ENCODE assay signal across 9 mouse cellular contexts in genomic region chr2:152825168-152825697, GRCm38 (mm10). TPM values are rescaled to one million over a fixed set of nuclear protein-coding genes. Genes with fewer than 3 reads are reported as not detected.
DNase-seq lines count a peak whose midpoint lies in the region; ATAC-seq and TF ChIP-seq lines count a peak whose summit lies in the region.
"Had no signal": no experiment of that assay in that cellular context is flagged by ENCODE, and none has a peak within 500 bp of the region (broad histone marks: within the 10 kb centered on the region; RNA-seq: fewer than 3 reads in every experiment).

No protein-coding gene starts in this region.

- H3K4me3 ChIP-seq in forebrain, embryonic 14.5 days (ENCODE audit: low read depth, low read length), result no peak overlapping the region
- no peak overlapping the region for H3K4me3 ChIP-seq in forebrain, embryonic 16.5 days (replicated peaks; ENCODE audit: low read length)
- peak overlapping the region; percentile 100 for H3K4me3 ChIP-seq in layer of hippocampus, adult 2 months
- H3K4me3 ChIP-seq in limb, embryonic 13.5 days, result no peak overlapping the region
- H3K4me3 ChIP-seq in kidney, embryonic 16.5 days (ENCODE audit: low read length), result no peak overlapping the region

- H3K36me3 ChIP-seq in forebrain, embryonic 14.5 days (ENCODE audit: control insufficient read depth, insufficient read depth, low read length), result peaks cover 32% of the 10 kb centered on the region
- H3K36me3 ChIP-seq in forebrain, embryonic 16.5 days (ENCODE audit: control insufficient read depth, insufficient read depth), result no peaks in the 10 kb centered on the region
- peaks cover 37% of the 10 kb centered on the region for H3K36me3 ChIP-seq in limb, embryonic 13.5 days
- 0 out of 2 replicates have a peak, but pooled peaks cover under 1% of the 10 kb centered on the region for H3K36me3 ChIP-seq in kidney, embryonic 16.5 days (ENCODE audit: insufficient read depth, low read length)

- H3K9me3 ChIP-seq in forebrain, embryonic 14.5 days (replicated peaks; ENCODE audit: control insufficient read depth, low read length), result no peaks in the 10 kb centered on the region
- no peaks in the 10 kb centered on the region for H3K9me3 ChIP-seq in forebrain, embryonic 16.5 days (ENCODE audit: control insufficient read depth, low read length)
- no peaks in the 10 kb centered on the region for H3K9me3 ChIP-seq in limb, embryonic 13.5 days
- no peaks in the 10 kb centered on the region for H3K9me3 ChIP-seq in kidney, embryonic 16.5 days (ENCODE audit: low read length)

- no peak overlapping the region for H3K9ac ChIP-seq in forebrain, embryonic 14.5 days (ENCODE audit: low read length)
- no peak overlapping the region for H3K9ac ChIP-seq in forebrain, embryonic 16.5 days (replicated peaks; ENCODE audit: low read depth, low read length)
- no peak overlapping the region for H3K9ac ChIP-seq in limb, embryonic 13.5 days
- no peak overlapping the region for H3K9ac ChIP-seq in kidney, embryonic 16.5 days (replicated peaks; ENCODE audit: low read length)

- H3K4me1 ChIP-seq in forebrain, embryonic 14.5 days (ENCODE audit: control insufficient read depth, insufficient read depth, low read length), result peaks cover 57% of the 10 kb centered on the region
- H3K4me1 ChIP-seq in forebrain, embryonic 16.5 days (replicated peaks; ENCODE audit: control insufficient read depth, insufficient read depth, low read length), result peaks cover 64% of the 10 kb centered on the region
- peaks cover 87% of the 10 kb centered on the region for H3K4me1 ChIP-seq in limb, embryonic 13.5 days
- H3K4me1 ChIP-seq in kidney, embryonic 16.5 days (ENCODE audit: insufficient read depth, low read length), result peaks cover 82% of the 10 kb centered on the region

- H3K27me3 ChIP-seq in forebrain, embryonic 14.5 days (replicated peaks; ENCODE audit: control insufficient read depth, insufficient read depth, low read length), result no peaks in the 10 kb centered on the region
- no peaks in the 10 kb centered on the region for H3K27me3 ChIP-seq in forebrain, embryonic 16.5 days (replicated peaks; ENCODE audit: control insufficient read depth, insufficient read depth, low read length)
- no peaks in the 10 kb centered on the region for H3K27me3 ChIP-seq in limb, embryonic 13.5 days
- no peaks in the 10 kb centered on the region for H3K27me3 ChIP-seq in kidney, embryonic 16.5 days (ENCODE audit: insufficient read depth, low read length)

- WGBS in forebrain, embryonic 14.5 days, result 79% methylated on average over 4 of the region's 4 CpGs
- 79% methylated on average over 4 of the region's 4 CpGs for WGBS in forebrain, embryonic 16.5 days
- 84% methylated on average over 4 of the region's 4 CpGs for whole genome bisulfite sequencing in limb, embryonic 13.5 days
- WGBS in kidney, embryonic 16.5 days, result 81% methylated on average over 4 of the region's 4 CpGs

- TF ChIP-seq CTCF in layer of hippocampus, adult 2 months (conservative IDR thresholded peaks at IDR 0.05), result no peak

- no peak for ATAC-seq in forebrain, embryonic 14.5 days
- ATAC-seq in forebrain, embryonic 16.5 days, result no peak
- ATAC-seq in limb, embryonic 13.5 days (ENCODE audit: low FRiP score, low read depth), result no peak
- ATAC-seq in erythroid progenitor cell, adult 5-6 weeks (replicated peaks; ENCODE audit: low FRiP score, poor library complexity, severe bottlenecking), result no peak
- ATAC-seq in kidney, embryonic 16.5 days (ENCODE audit: low FRiP score, low TSS enrichment), result no peak

- H3K4me2 ChIP-seq in forebrain, embryonic 14.5 days (ENCODE audit: low read length), result peak overlapping the region; percentile 5; the same call in 1 of the 2 replicates
- no peak overlapping the region for H3K4me2 ChIP-seq in forebrain, embryonic 16.5 days (ENCODE audit: low read length)
- H3K4me2 ChIP-seq in limb, embryonic 13.5 days (replicated peaks), result peak overlapping the region; percentile 77
- no peak overlapping the region for H3K4me2 ChIP-seq in kidney, embryonic 16.5 days (replicated peaks; ENCODE audit: low read depth, low read length)

- no peak overlapping the region for H3K27ac ChIP-seq in forebrain, embryonic 14.5 days (ENCODE audit: low read depth, low read length)
- H3K27ac ChIP-seq in forebrain, embryonic 16.5 days (ENCODE audit: low read length), result no peak overlapping the region
- H3K27ac ChIP-seq in layer of hippocampus, adult 2 months, result peak overlapping the region; percentile 100
- H3K27ac ChIP-seq in limb, embryonic 13.5 days, result no peak overlapping the region
- no peak overlapping the region for H3K27ac ChIP-seq in kidney, embryonic 16.5 days (ENCODE audit: low read length)

- no peak for DNase-seq in forebrain, embryonic 14.5 days (ENCODE audit: low spot score)
- DNase-seq in layer of hippocampus, adult 2 months (ENCODE audit: low spot score in 2 of 2), result no peak
- DNase-seq in layer of hippocampus, adult 8-10 months (ENCODE audit: low spot score in 2 of 2), result no peak
- DNase-seq in 416B (ENCODE audit: low read depth), result peak; percentile 21
- DNase-seq: right cerebral cortex, adult 18-20 months had no signal

RNA-seq across cellular contexts. Expression of gene Bcl2l1, which starts 6.3 kb away (rescaled TPM):
- 179 and 189 TPM in 2 replicates for polyA plus RNA-seq in forebrain, embryonic 14.5 days (2014; fragmentation: Nextera tagmentation; extraction: Ambion mirVana)
- 176 and 188 TPM in 2 replicates for polyA plus RNA-seq in forebrain, embryonic 16.5 days (2015; fragmentation: Nextera tagmentation; extraction: Ambion mirVana)
- 100 to 1,000 TPM; 129 to 134 TPM for total RNA-seq in layer of hippocampus, adult 2 months (2021)
- total RNA-seq in layer of hippocampus, adult 8-10 months (2022), result 100 to 1,000 TPM; 124 to 140 (median 132) TPM
- polyA plus RNA-seq in limb, embryonic 13.5 days (2015; fragmentation: Nextera tagmentation; extraction: Ambion mirVana), result 93.3 and 93.5 TPM in 2 replicates
- 80.9 and 99.1 TPM in 2 replicates for total RNA-seq in erythroid progenitor cell, adult 5-6 weeks (2015; ENCODE audit: low replicate concordance)
- 76.9 and 94.9 TPM in 2 replicates for total RNA-seq in erythroid progenitor cell, adult 5-6 weeks (2017; ENCODE audit: low replicate concordance)
- 113 and 116 TPM in 2 replicates for polyA plus RNA-seq in kidney, embryonic 16.5 days (2015; fragmentation: Nextera tagmentation; extraction: Ambion mirVana)

RNA-seq across cellular contexts. Expression of gene Tpx2, which starts 22.5 kb away (rescaled TPM):
- polyA plus RNA-seq in forebrain, embryonic 14.5 days (2014; fragmentation: Nextera tagmentation; extraction: Ambion mirVana), result 70.1 and 81.5 TPM in 2 replicates
- polyA plus RNA-seq in forebrain, embryonic 16.5 days (2015; fragmentation: Nextera tagmentation; extraction: Ambion mirVana), result 40.0 and 49.6 TPM in 2 replicates
- total RNA-seq in layer of hippocampus, adult 2 months (2021), result 1 to 10 TPM; 2.0 to 2.2 TPM
- 1 to 10 TPM; 1.2 to 2.3 (median 1.7) TPM for total RNA-seq in layer of hippocampus, adult 8-10 months (2022)
- 83.1 and 86.8 TPM in 2 replicates for polyA plus RNA-seq in limb, embryonic 13.5 days (2015; fragmentation: Nextera tagmentation; extraction: Ambion mirVana)
- total RNA-seq in erythroid progenitor cell, adult 5-6 weeks (2015; ENCODE audit: low replicate concordance), result 326 and 338 TPM in 2 replicates
- total RNA-seq in erythroid progenitor cell, adult 5-6 weeks (2017; ENCODE audit: low replicate concordance), result 393 and 412 TPM in 2 replicates
- polyA plus RNA-seq in kidney, embryonic 16.5 days (2015; fragmentation: Nextera tagmentation; extraction: Ambion mirVana), result 83.9 and 97.6 TPM in 2 replicates

Comparison
In these comparisons a context has a peak if more than half of its experiments do, and no peak if none do; other contexts are left out.
1. H3K4me2 ChIP-seq: peak in forebrain, embryonic 14.5 days (single experiment) and limb, embryonic 13.5 days (single experiment); none in forebrain, embryonic 16.5 days (single experiment) and kidney, embryonic 16.5 days (single experiment).